Mouse (Mus musculus) olfactory bulb, adult 2 months (tissue): ENCODE measurements around the gene Il18. TPM values are rescaled to one million over a fixed set of nuclear protein-coding genes. Genes with fewer than 3 reads are reported as not detected.

Experiments
- H3K27ac ChIP-seq: fragments of 200-500 bp; 2 replicates; pipeline ENCODE4 v1.5.1; 2012; ENCODE audit warnings: low read depth, low read length; ENCODE audit not compliant: insufficient read depth
- H3K4me1 ChIP-seq: fragments of 200-500 bp; 2 replicates; pipeline ENCODE4 v1.6.1; 2012; ENCODE audit warnings: low read length; ENCODE audit not compliant: control insufficient read depth, insufficient read depth
- H3K4me3 ChIP-seq: fragments of 200-500 bp; 2 replicates; pipeline ENCODE4 v1.5.1; 2012; ENCODE audit warnings: mild to moderate bottlenecking, low read depth, low read length, moderate library complexity; ENCODE audit not compliant: insufficient read depth
- CTCF ChIP-seq: fragments of 200-500 bp; IDR thresholded peaks from 2 replicates; pipeline ENCODE4 v1.5.1; 2012; ENCODE audit warnings: low read depth, mild to moderate bottlenecking, low read length, moderate library complexity; ENCODE audit not compliant: insufficient read depth
- POLR2A ChIP-seq: fragments of 200-500 bp; IDR thresholded peaks from 2 replicates; pipeline ENCODE4 v1.6.1; 2012; ENCODE audit warnings: mild to moderate bottlenecking, low read depth, low read length, moderate library complexity; ENCODE audit not compliant: insufficient read depth
- WGBS: fragments of 180-500 bp; shearing (Covaris S2); methylation state at CpG from one replicate; pipeline ENCODE4 v1.1.7; 2018; 5-methylcytosine and 5-hydroxymethylcytosine counted together
- polyA plus RNA-seq: library from polyadenylated mRNA; stranded (reverse); fragments of >200 nt; gene quantifications from 2 replicates; pipeline ENCODE4 v1.2.4, GENCODE M21; 2012; ENCODE audit warnings: low replicate concordance; ENCODE audit not compliant: missing spikeins, insufficient read depth, insufficient read length

Gene Il18
- polyA plus RNA-seq, 1 experiment: not detected

GRCm38 (mm10) chr9:50527860-50528259 is 26.8 kb upstream of the Il18 start:
- H3K27ac ChIP-seq: no peak overlapping the region; the same call in 1 of the 2 replicates
- H3K4me1 ChIP-seq: no peaks in the 10 kb centered on the region
- TF ChIP-seq POLR2A (no peak), CTCF (no peak)
- WGBS: 30% methylated on average over 7 of the region's 7 CpGs
- peak overlapping the region; percentile 67 for H3K4me3 ChIP-seq

- H3K4me1 ChIP-seq: peaks cover 3% of the 10 kb centered on the region; the same call in 1 of the 2 replicates
- peak within 1 kb of the TSS; percentile 67 for H3K4me3 ChIP-seq
- H3K27ac ChIP-seq: peak within 1 kb of the TSS; percentile 61
- TF ChIP-seq POLR2A (peak; percentile 97), CTCF (peak; percentile 79)
- under 1% methylated on average over 54 of the region's 54 CpGs for WGBS
Observed at GRCm38 (mm10) chr9:50528293-50528892, 26.2 kb upstream of the Il18 start, which contains the start of gene Pts. Gene Pts, minus strand, starts transcription at chr9:50528724.

- Histone ChIP-seq H3K4me1 (peaks cover 3% of the 10 kb centered on the region; the same call in 1 of the 2 replicates), H3K4me3 (no peak overlapping the region), H3K27ac (no peak overlapping the region)
- WGBS: 13% methylated on average over 2 of the region's 2 CpGs
- TF ChIP-seq POLR2A (no peak), CTCF (no peak)
Observed at GRCm38 (mm10) chr9:50530890-50531289, 23.7 kb upstream of the Il18 start.

GRCm38 (mm10) chr9:50533328-50533727 is 21.3 kb upstream of the Il18 start:
- H3K4me3 ChIP-seq: no peak overlapping the region
- no peak for TF ChIP-seq CTCF
- TF ChIP-seq POLR2A: no peak
- peaks cover 3% of the 10 kb centered on the region; the same call in 1 of the 2 replicates for H3K4me1 ChIP-seq
- 59% methylated on average over 11 of the region's 11 CpGs for WGBS
- H3K27ac ChIP-seq: no peak overlapping the region

GRCm38 (mm10) chr9:50533791-50534190 is 20.8 kb upstream of the Il18 start:
- peaks cover 3% of the 10 kb centered on the region; the same call in 1 of the 2 replicates for H3K4me1 ChIP-seq
- H3K4me3 ChIP-seq: no peak overlapping the region
- no peak for TF ChIP-seq POLR2A
- TF ChIP-seq CTCF: no peak
- WGBS: 65% methylated on average over 3 of the region's 3 CpGs
- no peak overlapping the region for H3K27ac ChIP-seq

GRCm38 (mm10) chr9:50535930-50536329 is 18.7 kb upstream of the Il18 start:
- Histone ChIP-seq H3K4me1 (peaks cover 3% of the 10 kb centered on the region; the same call in 1 of the 2 replicates), H3K27ac (no peak overlapping the region), H3K4me3 (no peak overlapping the region)
- TF ChIP-seq POLR2A (no peak), CTCF (no peak)
- 86% methylated on average over 5 of the region's 5 CpGs for WGBS

- 89% methylated on average over 7 of the region's 7 CpGs for WGBS
- H3K4me3 ChIP-seq: no peak overlapping the region
- peaks cover 3% of the 10 kb centered on the region; the same call in 1 of the 2 replicates for H3K4me1 ChIP-seq
- H3K27ac ChIP-seq: no peak overlapping the region
- TF ChIP-seq CTCF (no peak), POLR2A (no peak)
Observed at GRCm38 (mm10) chr9:50536603-50537135, 18.0 kb upstream of the Il18 start.

GRCm38 (mm10) chr9:50537295-50537694 is 17.3 kb upstream of the Il18 start:
- WGBS: 88% methylated on average over 4 of the region's 4 CpGs
- Histone ChIP-seq H3K4me1 (peaks cover 3% of the 10 kb centered on the region; the same call in 1 of the 2 replicates), H3K27ac (no peak overlapping the region), H3K4me3 (no peak overlapping the region)
- TF ChIP-seq CTCF (no peak), POLR2A (no peak)

GRCm38 (mm10) chr9:50540170-50540569 is 14.5 kb upstream of the Il18 start:
- no peak overlapping the region for H3K4me3 ChIP-seq
- no peak overlapping the region for H3K27ac ChIP-seq
- TF ChIP-seq POLR2A (no peak), CTCF (no peak)
- no peaks in the 10 kb centered on the region for H3K4me1 ChIP-seq
- WGBS: 24% methylated on average over 7 of the region's 7 CpGs
